Mouse (Mus musculus): ENCODE data around the gene Atg4a-ps.

GRCm38 (mm10) chr3:103601011-103601410 is 44.9 kb downstream of the Atg4a-ps start:
- TF ChIP-seq CTCF (IDR thresholded peaks at IDR 0.05; ENCODE audit: low read depth, low read length) = no peak
- TF ChIP-seq POLR2A (IDR thresholded peaks at IDR 0.05; ENCODE audit: borderline replicate concordance, low read depth, low read length) = no peak

Measured in bone marrow macrophage, adult 2 months (primary cell).